Mouse (Mus musculus) limb, embryonic 11.5 days (tissue): Measurements from ENCODE around the gene Lix1. TPM values are rescaled to one million over a fixed set of nuclear protein-coding genes. Genes with fewer than 3 reads are reported as not detected.
A peak's percentile ranks its signal among the peaks of the same experiment; 100 is the strongest.

Experiments used
- ATAC-seq: fragments of 200-750 bp; cut with Nextera tagmentation; 2 replicates; pipeline ENCODE4 v1.8.0; 2017; ENCODE audit warnings: low read depth; ENCODE audit not compliant: insufficient number of reproducible peaks, low FRiP score, low TSS enrichment
- DNase-seq: peaks from one replicate; pipeline ENCODE4 v3.0.0-alpha.2; 2015; ENCODE audit warnings: low spot score
- H3K27ac ChIP-seq: fragments of 300-500 bp; sonication (generic); replicated peaks from 2 replicates; pipeline ENCODE4 v1.5.1; 2014; ENCODE audit warnings: low read depth, mild to moderate bottlenecking, low read length
- H3K27me3 ChIP-seq: fragments of 300-500 bp; sonication (generic); 2 replicates; pipeline ENCODE4 v1.6.1; 2014; ENCODE audit warnings: mild to moderate bottlenecking, low read length, mixed read lengths; ENCODE audit not compliant: control insufficient read depth, insufficient read depth
- H3K36me3 ChIP-seq: fragments of 300-500 bp; sonication (generic); 2 replicates; pipeline ENCODE4 v1.6.1; 2014; ENCODE audit warnings: mild to moderate bottlenecking, low read length, moderate library complexity, mixed read lengths; ENCODE audit not compliant: control insufficient read depth, insufficient read depth
- H3K4me1 ChIP-seq: fragments of 300-500 bp; sonication (generic); 2 replicates; pipeline ENCODE4 v1.6.1; 2014; ENCODE audit warnings: low read length, mixed read lengths; ENCODE audit not compliant: control insufficient read depth, insufficient read depth
- H3K4me2 ChIP-seq: fragments of 300-500 bp; sonication (generic); 2 replicates; pipeline ENCODE4 v1.6.1; 2014; ENCODE audit warnings: low read depth, mild to moderate bottlenecking, moderate library complexity; ENCODE audit not compliant: severe bottlenecking
- H3K4me3 ChIP-seq: fragments of 300-500 bp; sonication (generic); 2 replicates; pipeline ENCODE4 v1.5.1; 2014; ENCODE audit warnings: low read depth, low read length
- H3K9ac ChIP-seq: fragments of 300-500 bp; sonication (generic); 2 replicates; pipeline ENCODE4 v1.6.1; 2014; ENCODE audit warnings: mild to moderate bottlenecking, low read length
- H3K9me3 ChIP-seq: fragments of 300-500 bp; sonication (generic); 2 replicates; pipeline ENCODE4 v1.6.1; 2016; ENCODE audit warnings: low read length; ENCODE audit not compliant: control insufficient read depth
- WGBS: fragments of 180-500 bp; shearing (Covaris S2); extraction: QIAGEN DNeasy Blood & Tissue Kit; methylation state at CpG from one replicate; pipeline ENCODE4 v1.1.7; 2014; 5-methylcytosine and 5-hydroxymethylcytosine counted together
- polyA plus RNA-seq: library from polyadenylated mRNA; unstranded; fragments of >200 nt; fragmentation: Nextera tagmentation; extraction: Ambion mirVana; gene quantifications from 2 replicates; pipeline ENCODE4 v1.2.1, GENCODE M21; 2014

The Lix1 gene
- polyA plus RNA-seq, 1 experiment from 2014 or later = 98.9 TPM

- no peak; the same call in 1 of the 2 replicates for ATAC-seq
- H3K9ac ChIP-seq = no peak overlapping the region
- H3K36me3 ChIP-seq = peaks cover 2% of the 10 kb centered on the region; the same call in 1 of the 2 replicates
- H3K27me3 ChIP-seq = no peaks in the 10 kb centered on the region
- H3K9me3 ChIP-seq = no peaks in the 10 kb centered on the region
- no peak overlapping the region for H3K4me2 ChIP-seq
- H3K4me3 ChIP-seq = no peak overlapping the region
- WGBS = 68% methylated on average over 4 of the region's 4 CpGs
- DNase-seq = no peak
- H3K4me1 ChIP-seq = 0 out of 2 replicates have a peak, but pooled peaks cover 3% of the 10 kb centered on the region
- H3K27ac ChIP-seq = no peak overlapping the region
These were observed 22.9 kb downstream of the Lix1 start for GRCm38 (mm10) chr17:17425308-17425813.

DNA sequence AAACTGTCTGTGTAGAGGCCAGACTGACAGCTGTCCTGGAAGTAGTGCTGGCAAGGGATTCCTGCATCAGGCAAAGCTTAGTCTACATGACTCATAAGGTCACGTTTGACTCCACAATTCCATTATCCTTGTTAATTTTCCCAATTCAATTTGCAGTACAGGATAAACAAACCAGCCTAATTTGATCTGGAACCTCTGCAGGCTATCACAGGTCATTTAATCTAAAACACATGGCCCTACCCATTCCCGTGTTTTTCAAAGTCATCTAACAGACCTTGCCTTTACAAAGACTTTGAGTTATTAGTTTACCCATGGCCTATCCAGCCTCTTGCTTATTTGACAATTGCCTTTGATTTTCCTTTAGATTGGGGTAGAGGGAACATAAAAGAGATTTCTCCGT lies 23.4 kb downstream of the Lix1 start:
- DNase-seq (no peak), ATAC-seq (peak; percentile 71; the same call in 1 of the 2 replicates)
- WGBS = 15% methylated on average over 3 of the region's 3 CpGs
- Histone ChIP-seq H3K4me1 (0 out of 2 replicates have a peak, but pooled peaks cover 3% of the 10 kb centered on the region), H3K36me3 (peaks cover 2% of the 10 kb centered on the region; the same call in 1 of the 2 replicates), H3K4me3 (no peak overlapping the region), H3K27ac (no peak overlapping the region), H3K27me3 (no peaks in the 10 kb centered on the region), H3K4me2 (no peak overlapping the region), H3K9ac (no peak overlapping the region), H3K9me3 (no peaks in the 10 kb centered on the region)

- Histone ChIP-seq H3K36me3 (peaks cover 2% of the 10 kb centered on the region; the same call in 1 of the 2 replicates), H3K27me3 (no peaks in the 10 kb centered on the region), H3K4me3 (no peak overlapping the region), H3K4me1 (0 out of 2 replicates have a peak, but pooled peaks cover 3% of the 10 kb centered on the region), H3K9me3 (no peaks in the 10 kb centered on the region), H3K9ac (no peak overlapping the region), H3K27ac (no peak overlapping the region), H3K4me2 (no peak overlapping the region)
- no peak for ATAC-seq
- no peak for DNase-seq
- WGBS = 85% methylated on average over 2 of the region's 2 CpGs
These were observed 26.4 kb downstream of the Lix1 start for GRCm38 (mm10) chr17:17428888-17429287.

- H3K9me3 ChIP-seq = no peaks in the 10 kb centered on the region
- ATAC-seq (no peak), DNase-seq (no peak)
- H3K36me3 ChIP-seq = peaks cover 2% of the 10 kb centered on the region; the same call in 1 of the 2 replicates
- no peaks in the 10 kb centered on the region for H3K27me3 ChIP-seq
- 91% methylated on average over 4 of the region's 4 CpGs for WGBS
- no peak overlapping the region for H3K9ac ChIP-seq
- no peak overlapping the region for H3K4me2 ChIP-seq
- H3K4me1 ChIP-seq = peaks cover 2% of the 10 kb centered on the region; the same call in 1 of the 2 replicates
- no peak overlapping the region for H3K27ac ChIP-seq
- H3K4me3 ChIP-seq = no peak overlapping the region
These were observed 31.2 kb downstream of the Lix1 start for GRCm38 (mm10) chr17:17433679-17434078.

DNA sequence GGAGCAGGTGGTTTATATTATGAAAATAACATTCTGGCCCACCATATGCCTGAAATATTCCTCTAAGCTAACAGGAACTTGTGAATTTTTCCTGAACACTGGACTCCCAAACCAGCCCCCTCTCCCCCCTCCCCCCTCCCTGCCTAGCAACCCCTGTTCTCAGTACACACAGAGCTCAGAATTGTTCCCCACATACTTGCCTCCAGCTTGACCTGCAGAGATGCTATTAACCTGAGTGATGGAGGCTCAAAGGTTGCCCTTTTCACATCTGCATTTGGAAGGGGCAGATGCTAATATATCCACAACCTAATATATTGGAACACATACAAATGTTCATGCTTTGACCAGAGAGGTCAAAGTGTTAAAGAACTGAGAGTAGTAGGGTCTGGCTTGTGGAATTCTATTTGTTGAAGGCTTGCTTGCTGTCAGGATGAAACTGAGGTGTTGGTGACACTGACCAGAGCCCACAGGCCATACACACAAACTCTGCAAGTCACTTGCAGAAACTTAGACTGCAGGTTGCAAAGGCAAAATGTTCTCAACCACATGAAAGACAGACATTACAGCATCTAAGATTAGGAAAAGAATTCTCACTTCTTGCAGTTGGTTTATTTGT lies 36.2 kb downstream of the Lix1 start:
- Histone ChIP-seq H3K4me2 (no peak overlapping the region), H3K4me3 (no peak overlapping the region), H3K36me3 (no peaks in the 10 kb centered on the region), H3K27me3 (no peaks in the 10 kb centered on the region), H3K9ac (no peak overlapping the region), H3K4me1 (peaks cover 21% of the 10 kb centered on the region), H3K27ac (peak overlapping the region; percentile 58), H3K9me3 (no peaks in the 10 kb centered on the region)
- DNase-seq (peak; percentile 87), ATAC-seq (peak; percentile 95)

DNA sequence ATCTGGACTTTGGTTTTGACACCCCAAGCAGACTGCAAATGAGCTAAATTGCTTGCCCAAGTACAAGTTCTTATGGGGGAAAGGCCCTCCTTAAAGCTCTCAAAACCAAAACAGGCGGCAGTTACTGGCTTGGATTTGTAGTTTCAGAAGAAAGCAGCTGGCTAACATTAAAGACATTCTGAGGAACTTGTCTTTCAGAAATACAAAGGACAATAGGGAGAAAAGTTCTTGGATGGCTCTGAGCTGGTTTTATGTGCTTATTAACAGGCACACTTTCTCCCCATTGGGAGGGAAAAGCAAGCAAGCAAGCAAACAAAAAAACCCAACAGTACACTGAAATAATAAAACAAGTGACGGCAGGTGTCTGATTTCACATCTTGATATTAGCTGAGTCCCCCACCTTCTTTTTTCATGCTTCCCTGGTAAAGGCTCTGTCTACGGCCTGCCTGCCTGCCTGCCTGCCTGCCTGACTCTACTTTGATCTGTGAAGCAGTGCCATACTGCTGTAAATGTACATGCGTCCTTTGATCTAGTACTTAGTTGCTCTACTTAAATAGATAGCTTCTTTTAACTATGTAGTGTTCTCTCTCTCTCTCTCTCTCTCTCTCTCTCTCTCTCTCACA lies 39.5 kb downstream of the Lix1 start:
- no peak overlapping the region for H3K4me2 ChIP-seq
- H3K4me3 ChIP-seq = no peak overlapping the region
- 6% methylated on average over 4 of the region's 4 CpGs for WGBS
- H3K4me1 ChIP-seq = peaks cover 21% of the 10 kb centered on the region
- no peaks in the 10 kb centered on the region for H3K9me3 ChIP-seq
- DNase-seq (peak; percentile 51), ATAC-seq (no peak; the same call in 1 of the 2 replicates)
- H3K9ac ChIP-seq = no peak overlapping the region
- H3K27me3 ChIP-seq = no peaks in the 10 kb centered on the region
- no peaks in the 10 kb centered on the region for H3K36me3 ChIP-seq
- H3K27ac ChIP-seq = peak overlapping the region; percentile 81

DNA sequence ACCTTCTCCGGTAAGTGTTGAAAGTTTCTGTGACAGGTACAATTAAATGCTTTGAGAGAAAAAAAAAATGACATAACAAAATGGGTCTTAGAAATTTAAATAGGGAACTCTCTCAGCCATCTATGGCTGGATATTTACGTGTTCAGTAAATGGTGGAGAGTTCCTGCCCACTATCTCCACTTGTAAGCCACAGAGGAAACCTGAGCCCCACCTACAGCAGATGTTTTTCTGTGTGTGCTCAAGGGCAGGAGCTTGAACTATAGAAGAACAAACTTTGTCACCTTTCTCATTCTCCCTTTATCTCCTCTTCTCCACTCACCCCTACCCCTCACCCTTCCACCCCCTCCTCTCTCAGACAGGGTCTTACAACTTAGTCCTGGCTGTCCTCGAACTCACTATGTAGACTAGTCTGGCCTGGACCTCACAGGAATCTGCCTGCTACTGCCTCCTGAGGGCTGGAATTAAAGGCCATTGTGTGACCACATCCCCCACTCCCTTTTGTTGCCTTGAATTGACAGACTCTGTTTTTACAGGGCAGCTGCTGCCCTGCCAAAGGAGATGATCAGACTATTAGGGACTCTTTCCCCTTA lies 41.9 kb downstream of the Lix1 start:
- H3K4me3 ChIP-seq = no peak overlapping the region
- peaks cover 17% of the 10 kb centered on the region for H3K4me1 ChIP-seq
- no peaks in the 10 kb centered on the region for H3K27me3 ChIP-seq
- H3K9me3 ChIP-seq = no peaks in the 10 kb centered on the region
- no peak overlapping the region for H3K27ac ChIP-seq
- DNase-seq (no peak), ATAC-seq (no peak)
- 86% methylated on average over 3 of the region's 3 CpGs for WGBS
- H3K4me2 ChIP-seq = no peak overlapping the region
- no peaks in the 10 kb centered on the region for H3K36me3 ChIP-seq
- no peak overlapping the region for H3K9ac ChIP-seq

DNA sequence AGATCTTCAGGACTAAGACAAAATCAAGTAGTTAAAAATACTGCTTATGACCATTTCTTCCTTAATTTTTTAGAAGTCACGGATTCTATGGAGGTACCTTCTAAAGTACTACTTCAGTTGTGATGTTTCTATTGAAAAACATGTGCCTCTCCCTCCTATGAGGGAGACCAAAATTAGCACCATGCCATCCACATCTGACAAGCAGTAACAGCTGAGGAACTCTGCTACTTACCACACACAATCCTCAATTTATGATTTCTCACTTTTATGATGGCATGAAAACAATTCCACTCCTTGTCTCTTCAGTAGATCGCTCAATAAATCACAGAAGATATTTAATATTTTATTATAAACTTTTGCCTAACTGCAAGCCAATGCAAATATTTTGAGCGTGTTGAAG lies 44.2 kb downstream of the Lix1 start:
- Histone ChIP-seq H3K36me3 (no peaks in the 10 kb centered on the region), H3K4me2 (no peak overlapping the region), H3K27ac (no peak overlapping the region), H3K4me3 (no peak overlapping the region), H3K9ac (no peak overlapping the region), H3K27me3 (no peaks in the 10 kb centered on the region), H3K4me1 (peaks cover 11% of the 10 kb centered on the region), H3K9me3 (no peaks in the 10 kb centered on the region)
- DNase-seq (peak; percentile 2), ATAC-seq (no peak)
- WGBS = 93% methylated on average over 3 of the region's 3 CpGs
